Mouse (Mus musculus) lung, embryonic 15.5 days (tissue): ENCODE results near the gene Tram2. TPM values are rescaled to one million over a fixed set of nuclear protein-coding genes. Genes with fewer than 3 reads are reported as not detected.
A peak's percentile ranks its signal among the peaks of the same experiment; 100 is the strongest.

Source experiments
- ATAC-seq: fragments of 200-750 bp; cut with Nextera tagmentation; 2 replicates; pipeline ENCODE4 v1.8.0; 2017; ENCODE audit warnings: moderate number of reproducible peaks, borderline replicate concordance; ENCODE audit not compliant: low FRiP score, low TSS enrichment; ENCODE audit errors: extremely low read depth
- H3K27ac ChIP-seq: fragments of 300-500 bp; sonication (generic); 2 replicates; pipeline ENCODE4 v1.5.1; 2015; ENCODE audit warnings: moderate library complexity, mild to moderate bottlenecking, inconsistent platforms
- H3K27me3 ChIP-seq: fragments of 300-500 bp; sonication (generic); 2 replicates; pipeline ENCODE4 v1.6.1; 2015; ENCODE audit warnings: inconsistent platforms
- H3K36me3 ChIP-seq: fragments of 300-500 bp; sonication (generic); 2 replicates; pipeline ENCODE4 v1.6.1; 2015; ENCODE audit warnings: inconsistent platforms
- H3K4me1 ChIP-seq: fragments of 300-500 bp; sonication (generic); 2 replicates; pipeline ENCODE4 v1.6.1; 2015; ENCODE audit warnings: inconsistent platforms
- H3K4me2 ChIP-seq: fragments of 300-500 bp; sonication (generic); 2 replicates; pipeline ENCODE4 v1.6.1; 2015; ENCODE audit warnings: inconsistent platforms, mild to moderate bottlenecking, moderate library complexity
- H3K4me3 ChIP-seq: fragments of 300-500 bp; sonication (generic); 2 replicates; pipeline ENCODE4 v1.5.1; 2015; ENCODE audit warnings: mild to moderate bottlenecking, inconsistent platforms
- H3K9ac ChIP-seq: fragments of 300-500 bp; sonication (generic); 2 replicates; pipeline ENCODE4 v1.6.1; 2015; ENCODE audit warnings: inconsistent platforms
- H3K9me3 ChIP-seq: fragments of 300-500 bp; sonication (generic); 2 replicates; pipeline ENCODE4 v1.6.1; 2016; ENCODE audit warnings: inconsistent platforms
- WGBS: fragments of 180-500 bp; shearing (Covaris S2); methylation state at CpG from one replicate; pipeline ENCODE4 v1.1.7; 2015; 5-methylcytosine and 5-hydroxymethylcytosine counted together
- polyA plus RNA-seq: library from polyadenylated mRNA; unstranded; fragments of >200 nt; fragmentation: Nextera tagmentation; extraction: Ambion mirVana; gene quantifications from 2 replicates; pipeline ENCODE4 v1.2.1, GENCODE M21; 2015

Tram2 gene
- polyA plus RNA-seq, 1 experiment from 2014 or later, result 8.0 TPM

- 73% methylated on average over 10 of the region's 10 CpGs for WGBS
- no peak for ATAC-seq
Measured at GRCm38 (mm10) chr1:20986378-20987056, 92.5 kb downstream of the Tram2 start.

DNA sequence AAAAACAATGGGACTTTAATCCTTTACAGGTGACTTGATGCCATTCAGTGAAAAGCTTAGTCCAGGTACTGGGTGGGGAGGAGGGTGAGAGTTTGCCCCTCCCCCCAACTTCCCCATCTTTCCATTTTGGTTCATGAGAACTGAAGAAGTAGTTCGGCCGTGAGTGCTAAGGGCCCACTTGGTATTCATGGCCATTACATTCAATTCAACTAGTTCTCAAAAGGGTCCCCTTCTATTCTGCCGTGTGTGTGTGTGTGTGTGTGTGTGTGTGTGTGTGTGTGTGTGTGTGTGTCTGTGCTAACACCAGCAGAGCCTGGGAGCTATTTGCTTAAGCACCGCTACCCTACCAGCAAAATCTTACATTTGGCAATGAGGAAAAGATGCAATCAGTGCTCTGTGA lies 94.4 kb downstream of the Tram2 start:
- Histone ChIP-seq H3K9me3 (no peaks in the 10 kb centered on the region), H3K4me3 (no peak overlapping the region), H3K36me3 (no peaks in the 10 kb centered on the region), H3K27me3 (no peaks in the 10 kb centered on the region), H3K4me2 (no peak overlapping the region), H3K27ac (no peak overlapping the region), H3K4me1 (no peaks in the 10 kb centered on the region), H3K9ac (no peak overlapping the region)
- ATAC-seq, result no peak
- WGBS, result 66% methylated on average over 4 of the region's 4 CpGs

More at GRCm38 (mm10) chr1:20986378-20987056, 92.5 kb downstream of the Tram2 start:
- Histone ChIP-seq H3K9me3 (no peaks in the 10 kb centered on the region), H3K27me3 (no peaks in the 10 kb centered on the region), H3K9ac (no peak overlapping the region), H3K4me1 (no peaks in the 10 kb centered on the region), H3K4me3 (no peak overlapping the region), H3K4me2 (no peak overlapping the region), H3K36me3 (no peaks in the 10 kb centered on the region), H3K27ac (no peak overlapping the region)

GRCm38 (mm10) chr1:20984103-20984502 lies 94.9 kb downstream of the Tram2 start:
- 64% methylated on average over 2 of the region's 2 CpGs for WGBS
- no peak for ATAC-seq
- Histone ChIP-seq H3K36me3 (no peaks in the 10 kb centered on the region), H3K27me3 (no peaks in the 10 kb centered on the region), H3K9me3 (no peaks in the 10 kb centered on the region), H3K4me2 (no peak overlapping the region), H3K27ac (no peak overlapping the region), H3K4me3 (no peak overlapping the region), H3K4me1 (no peaks in the 10 kb centered on the region), H3K9ac (no peak overlapping the region)

- no peak overlapping the region for H3K4me3 ChIP-seq
- H3K4me2 ChIP-seq, result no peak overlapping the region
- H3K27ac ChIP-seq, result no peak overlapping the region
- H3K9me3 ChIP-seq, result no peaks in the 10 kb centered on the region
- H3K4me1 ChIP-seq, result no peaks in the 10 kb centered on the region
- 78% methylated on average over 6 of the region's 6 CpGs for WGBS
- no peaks in the 10 kb centered on the region for H3K36me3 ChIP-seq
- no peak for ATAC-seq
- H3K27me3 ChIP-seq, result no peaks in the 10 kb centered on the region
- H3K9ac ChIP-seq, result no peak overlapping the region
Measured at GRCm38 (mm10) chr1:20981764-20982163, 97.3 kb downstream of the Tram2 start.

DNA sequence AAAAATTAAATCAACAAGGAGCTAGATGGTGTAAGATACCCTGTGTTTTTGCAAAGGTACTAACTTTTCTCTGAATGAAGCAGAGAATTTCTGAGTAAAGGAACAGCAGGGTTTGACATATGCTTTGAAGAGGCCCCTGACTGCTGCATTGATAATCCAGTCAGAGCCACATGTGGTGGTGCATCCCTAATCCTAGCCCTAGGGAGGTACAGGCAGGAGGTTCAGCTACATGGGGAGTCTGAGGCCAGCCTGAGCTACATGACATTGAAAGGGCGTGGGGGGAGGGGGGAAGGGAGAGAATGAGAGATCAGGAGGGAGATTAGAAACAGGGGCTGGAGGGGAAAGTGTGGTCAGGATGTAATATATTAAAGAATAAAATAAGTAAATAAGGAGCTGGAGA lies 98.5 kb downstream of the Tram2 start:
- H3K27me3 ChIP-seq, result no peaks in the 10 kb centered on the region
- WGBS, result 65% methylated on average over 1 of the region's 1 CpGs
- no peak overlapping the region for H3K9ac ChIP-seq
- no peak overlapping the region for H3K4me2 ChIP-seq
- H3K9me3 ChIP-seq, result no peaks in the 10 kb centered on the region
- H3K4me1 ChIP-seq, result no peaks in the 10 kb centered on the region
- ATAC-seq, result no peak
- H3K36me3 ChIP-seq, result no peaks in the 10 kb centered on the region
- no peak overlapping the region for H3K4me3 ChIP-seq
- no peak overlapping the region for H3K27ac ChIP-seq

- Histone ChIP-seq H3K36me3 (no peaks in the 10 kb centered on the region), H3K4me1 (no peaks in the 10 kb centered on the region), H3K9ac (no peak overlapping the region), H3K4me2 (no peak overlapping the region), H3K27ac (no peak overlapping the region), H3K4me3 (no peak overlapping the region), H3K27me3 (no peaks in the 10 kb centered on the region), H3K9me3 (no peaks in the 10 kb centered on the region)
- no peak for ATAC-seq
- 54% methylated on average over 9 of the region's 9 CpGs for WGBS
Measured at GRCm38 (mm10) chr1:20974341-20975135, 104.5 kb downstream of the Tram2 start.

DNA sequence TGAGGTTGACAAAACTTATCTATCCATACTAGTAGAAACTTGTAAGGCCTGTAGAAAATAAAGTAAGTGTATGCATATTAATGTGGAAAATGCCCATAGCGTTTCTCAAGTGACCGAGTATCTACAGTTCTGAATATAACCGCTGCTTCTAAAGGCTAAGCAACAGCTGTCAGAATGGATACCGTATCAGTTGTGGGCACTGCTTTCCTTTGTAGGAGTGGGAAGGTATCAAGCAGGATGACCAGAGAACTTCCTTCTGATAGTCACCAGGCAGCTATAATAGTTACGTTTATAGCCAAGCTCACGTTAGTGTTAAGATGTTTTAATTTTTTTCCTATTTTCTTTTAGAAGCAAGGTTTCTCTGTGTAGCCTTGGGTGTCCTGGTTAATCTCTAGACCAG lies 105.6 kb downstream of the Tram2 start:
- Histone ChIP-seq H3K36me3 (no peaks in the 10 kb centered on the region), H3K9ac (no peak overlapping the region), H3K4me1 (no peaks in the 10 kb centered on the region), H3K27me3 (no peaks in the 10 kb centered on the region), H3K4me3 (no peak overlapping the region), H3K4me2 (no peak overlapping the region), H3K27ac (no peak overlapping the region), H3K9me3 (no peaks in the 10 kb centered on the region)
- 89% methylated on average over 6 of the region's 6 CpGs for WGBS
- ATAC-seq, result no peak

GRCm38 (mm10) chr1:20969642-20970041 lies 109.4 kb downstream of the Tram2 start:
- H3K4me2 ChIP-seq, result no peak overlapping the region
- H3K36me3 ChIP-seq, result no peaks in the 10 kb centered on the region
- no peak overlapping the region for H3K9ac ChIP-seq
- H3K4me3 ChIP-seq, result no peak overlapping the region
- no peaks in the 10 kb centered on the region for H3K27me3 ChIP-seq
- no peak for ATAC-seq
- H3K4me1 ChIP-seq, result no peaks in the 10 kb centered on the region
- 79% methylated on average over 2 of the region's 2 CpGs for WGBS
- no peaks in the 10 kb centered on the region for H3K9me3 ChIP-seq
- no peak overlapping the region for H3K27ac ChIP-seq

- Histone ChIP-seq H3K4me3 (no peak overlapping the region), H3K27ac (no peak overlapping the region), H3K27me3 (no peaks in the 10 kb centered on the region), H3K4me2 (no peak overlapping the region), H3K36me3 (no peaks in the 10 kb centered on the region), H3K9me3 (no peaks in the 10 kb centered on the region), H3K9ac (no peak overlapping the region), H3K4me1 (peaks cover 6% of the 10 kb centered on the region; the same call in 1 of the 2 replicates)
- WGBS, result 81% methylated on average over 3 of the region's 3 CpGs
- no peak for ATAC-seq
Measured at GRCm38 (mm10) chr1:20954876-20955275, 124.2 kb downstream of the Tram2 start.

GRCm38 (mm10) chr1:20951799-20952198 lies 127.2 kb downstream of the Tram2 start:
- Histone ChIP-seq H3K4me3 (peak overlapping the region; percentile 53), H3K36me3 (no peaks in the 10 kb centered on the region), H3K9me3 (no peaks in the 10 kb centered on the region), H3K27ac (peak overlapping the region; percentile 30; the same call in 1 of the 2 replicates), H3K4me1 (peaks cover 6% of the 10 kb centered on the region; the same call in 1 of the 2 replicates), H3K27me3 (no peaks in the 10 kb centered on the region), H3K9ac (peak overlapping the region; percentile 39), H3K4me2 (peak overlapping the region; percentile 78)
- peak; percentile 5; the same call in 1 of the 2 replicates for ATAC-seq
- whole genome bisulfite sequencing, result 4% methylated on average over 16 of the region's 16 CpGs

DNA sequence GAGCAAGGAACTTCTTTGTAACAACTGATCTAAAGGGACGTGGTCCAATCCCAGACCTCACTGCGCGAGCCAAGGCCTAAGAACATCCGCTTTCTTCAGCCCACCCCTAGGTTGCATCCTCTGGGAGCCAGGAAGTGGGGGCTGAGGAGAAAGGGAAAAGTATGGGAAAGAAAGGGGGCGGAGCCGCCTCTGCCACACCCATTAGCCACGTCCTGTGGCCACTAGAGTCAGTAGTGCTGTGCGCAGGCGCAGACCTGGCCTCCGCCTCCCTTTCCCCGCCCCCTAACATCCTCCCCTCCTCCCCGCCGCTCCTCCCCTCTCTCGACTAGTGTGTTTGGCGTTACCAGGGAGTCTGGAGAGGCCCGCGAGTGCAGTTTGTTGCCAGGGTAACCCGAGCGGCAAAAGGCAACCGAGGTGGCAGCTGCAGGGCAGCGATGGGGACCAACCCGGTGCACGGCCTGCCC lies 127.7 kb downstream of the Tram2 start, which contains the start of gene Efhc1:
Gene Efhc1 (plus strand): TSS at position 327 of the 464 bp plus-strand sequence.
- Histone ChIP-seq H3K4me3 (peak within 1 kb of the TSS; percentile 53), H3K4me2 (peak within 1 kb of the TSS; percentile 78), H3K27ac (peak within 1 kb of the TSS; percentile 30), H3K9ac (peak within 1 kb of the TSS; percentile 39), H3K9me3 (no peaks in the 10 kb centered on the region), H3K27me3 (no peaks in the 10 kb centered on the region), H3K36me3 (no peaks in the 10 kb centered on the region), H3K4me1 (peaks cover 6% of the 10 kb centered on the region; the same call in 1 of the 2 replicates)
- 2% methylated on average over 21 of the region's 23 CpGs for WGBS
- peak; percentile 98 for ATAC-seq
